Mouse (Mus musculus) CH12.LX (cell line): ENCODE measurements at regions not wholly inside any gene's neighbourhood (a gene's known extent, or its start where the extent isn't known, plus 50 kb on each side); places are given as distances from the start of the nearest gene placed in this dataset.

Source experiments
- DNase-seq: peaks from one replicate; pipeline ENCODE4 v3.0.0-alpha.2; 2013; ENCODE audit errors: extremely low read depth
- H3K27ac ChIP-seq: 2 replicates; pipeline ENCODE4 v1.5.1; 2012; ENCODE audit warnings: low read depth, mild to moderate bottlenecking, control low read depth, moderate library complexity; ENCODE audit not compliant: insufficient read depth
- H3K27me3 ChIP-seq: replicated peaks from 2 replicates; pipeline ENCODE3; 2012; ENCODE audit warnings: inconsistent platforms
- H3K36me3 ChIP-seq, 2 experiments: replicated peaks in 1 of 2; 2 replicates each; pipeline versions ENCODE3 to v1.6.1; 2012; ENCODE audit warnings: inconsistent platforms in 1 of 2, low read length in 1 of 2, mild to moderate bottlenecking in 1 of 2, mixed read lengths in 1 of 2, moderate library complexity in 1 of 2; ENCODE audit not compliant: control insufficient read depth in 1 of 2, insufficient read depth in 1 of 2
- H3K4me1 ChIP-seq, 2 experiments: 2 replicates each; pipeline ENCODE4 v1.6.1; 2012; ENCODE audit warnings: inconsistent platforms in 1 of 2, moderate library complexity in 1 of 2; ENCODE audit not compliant: insufficient read depth in 2 of 2, control insufficient read depth in 1 of 2
- H3K4me2 ChIP-seq: 2 replicates; pipeline ENCODE4 v1.6.1; 2012; ENCODE audit warnings: low read depth, mild to moderate bottlenecking, control low read depth; ENCODE audit not compliant: poor library complexity, insufficient read depth, severe bottlenecking
- H3K4me3 ChIP-seq, 3 experiments: fragments of 150-350 bp in 1 of 3; sonication (generic) in 1 of 3; replicated peaks in 1 of 3; 2 replicates each; pipeline versions ENCODE3 to v1.5.1; 2011 to 2012; ENCODE audit warnings: low read depth in 2 of 3, low read length in 2 of 3, mild to moderate bottlenecking in 2 of 3, moderate library complexity in 2 of 3, control low read depth in 1 of 3, improper control_type of control experiment in 1 of 3, inconsistent platforms in 1 of 3, mixed read lengths in 1 of 3; ENCODE audit not compliant: poor library complexity in 1 of 3
- H3K79me2 ChIP-seq: replicated peaks from 2 replicates; pipeline ENCODE4 v1.6.1; 2012; ENCODE audit warnings: mild to moderate bottlenecking, moderate library complexity; ENCODE audit not compliant: control insufficient read depth, poor library complexity, insufficient read depth, severe bottlenecking; ENCODE audit errors: extremely low read depth
- H3K9ac ChIP-seq: 2 replicates; pipeline ENCODE4 v1.6.1; 2012; ENCODE audit warnings: low read depth, mild to moderate bottlenecking, control low read depth, moderate library complexity; ENCODE audit not compliant: insufficient read depth
- H3K9me3 ChIP-seq: replicated peaks from 2 replicates; pipeline ENCODE3; 2012; ENCODE audit warnings: low read length, inconsistent platforms, mixed read lengths
- BHLHE40 ChIP-seq: IDR thresholded peaks from 2 replicates; pipeline ENCODE4 v1.6.1; 2011; ENCODE audit warnings: mild to moderate bottlenecking, low read depth, low read length, improper control_type of control experiment
- E2F4 ChIP-seq: IDR thresholded peaks from 2 replicates; pipeline ENCODE4 v1.6.1; 2011; ENCODE audit warnings: low read depth, low read length, improper control_type of control experiment; ENCODE audit not compliant: insufficient replicate concordance
- EP300 ChIP-seq: IDR thresholded peaks from 2 replicates; pipeline ENCODE4 v1.6.1; 2011; ENCODE audit warnings: low read length, improper control_type of control experiment
- GABPA ChIP-seq: IDR thresholded peaks from 2 replicates; pipeline ENCODE4 v1.6.1; 2012; ENCODE audit warnings: low read depth, low read length, improper control_type of control experiment, inconsistent platforms; ENCODE audit not compliant: insufficient replicate concordance
- HCFC1 ChIP-seq: IDR thresholded peaks from 2 replicates; pipeline ENCODE4 v1.6.1; 2012; ENCODE audit warnings: low read depth, mild to moderate bottlenecking, inconsistent platforms, low read length, improper control_type of control experiment
- JUND ChIP-seq: conservative IDR thresholded peaks from 2 replicates; pipeline ENCODE4 v1.6.1; 2011; ENCODE audit warnings: low read depth, low read length, improper control_type of control experiment
- KAT2A ChIP-seq: IDR thresholded peaks from 2 replicates; pipeline ENCODE4 v1.6.1; 2012; ENCODE audit warnings: low read length, improper control_type of control experiment, inconsistent platforms; ENCODE audit not compliant: insufficient replicate concordance
- MAFK ChIP-seq: IDR thresholded peaks from 2 replicates; pipeline ENCODE4 v1.6.1; 2011; ENCODE audit warnings: low read length, improper control_type of control experiment; ENCODE audit not compliant: insufficient replicate concordance
- MAZ ChIP-seq: IDR thresholded peaks from 2 replicates; pipeline ENCODE4 v1.6.1; 2012; ENCODE audit warnings: low read depth, mild to moderate bottlenecking, inconsistent platforms, low read length, improper control_type of control experiment, moderate library complexity
- MYC ChIP-seq: IDR thresholded peaks from 2 replicates; pipeline ENCODE4 v1.6.1; 2011; ENCODE audit warnings: low read depth, mild to moderate bottlenecking, improper control_type of control experiment, low read length
- NELFE ChIP-seq: IDR thresholded peaks from 2 replicates; pipeline ENCODE4 v1.6.1; 2011; ENCODE audit warnings: low read depth, low read length, improper control_type of control experiment
- NRF1 ChIP-seq: IDR thresholded peaks from 2 replicates; pipeline ENCODE4 v1.6.1; 2014; ENCODE audit warnings: low read depth, mild to moderate bottlenecking, inconsistent platforms, low read length, improper control_type of control experiment, moderate library complexity
- POLR2A ChIP-seq: IDR thresholded peaks from 2 replicates; pipeline ENCODE4 v1.6.1; 2011; ENCODE audit warnings: low read depth, mild to moderate bottlenecking, improper control_type of control experiment, low read length
- RAD21 ChIP-seq: IDR thresholded peaks from 2 replicates; pipeline ENCODE4 v1.6.1; 2011; ENCODE audit warnings: low read depth, mild to moderate bottlenecking, low read length, improper control_type of control experiment, moderate library complexity
- SIN3A ChIP-seq: IDR thresholded peaks from 2 replicates; pipeline ENCODE4 v1.6.1; 2012; ENCODE audit warnings: low read length, improper control_type of control experiment, inconsistent platforms
- SMC3 ChIP-seq: IDR thresholded peaks from 2 replicates; pipeline ENCODE4 v1.6.1; 2011; ENCODE audit warnings: low read depth, low read length, improper control_type of control experiment
- TCF12 ChIP-seq: IDR thresholded peaks from 2 replicates; pipeline ENCODE4 v1.6.1; 2014; ENCODE audit warnings: low read depth, mild to moderate bottlenecking, inconsistent platforms, low read length, improper control_type of control experiment
- UBTF ChIP-seq: IDR thresholded peaks from 2 replicates; pipeline ENCODE4 v1.6.1; 2012; ENCODE audit warnings: low read depth, mild to moderate bottlenecking, inconsistent platforms, low read length, improper control_type of control experiment, moderate library complexity
- USF1 ChIP-seq: IDR thresholded peaks from 2 replicates; pipeline ENCODE4 v1.6.1; 2014; ENCODE audit warnings: low read depth, mild to moderate bottlenecking, inconsistent platforms, low read length, improper control_type of control experiment
- ZC3H11A ChIP-seq: IDR thresholded peaks from 2 replicates; pipeline ENCODE4 v1.6.1; 2012; ENCODE audit warnings: low read depth, mild to moderate bottlenecking, inconsistent platforms, low read length, improper control_type of control experiment
- ZMIZ1 ChIP-seq: IDR thresholded peaks from 2 replicates; pipeline ENCODE4 v1.6.1; 2012; ENCODE audit warnings: low read depth, mild to moderate bottlenecking, inconsistent platforms, low read length, improper control_type of control experiment
- dilution Hi-C: fragments of 300-500 bp; cut with MboI; formaldehyde crosslinking; loops from 2 replicates; pipeline ENCODE4 v1.14.3; 2020; ENCODE audit warnings: low sequenced_read_pairs; ENCODE audit not compliant: extremely low pct_unique_long_range_greater_than_20kb, extremely low pct_ligation_motif_present
- in situ Hi-C: fragments of 300-500 bp; cut with MboI; formaldehyde crosslinking; loops from 3 replicates; pipeline ENCODE4 v1.14.3; 2019; ENCODE audit warnings: low sequenced_read_pairs, low pct_ligation_motif_present, low pct_unique_long_range_greater_than_20kb, mixed read lengths

DNA sequence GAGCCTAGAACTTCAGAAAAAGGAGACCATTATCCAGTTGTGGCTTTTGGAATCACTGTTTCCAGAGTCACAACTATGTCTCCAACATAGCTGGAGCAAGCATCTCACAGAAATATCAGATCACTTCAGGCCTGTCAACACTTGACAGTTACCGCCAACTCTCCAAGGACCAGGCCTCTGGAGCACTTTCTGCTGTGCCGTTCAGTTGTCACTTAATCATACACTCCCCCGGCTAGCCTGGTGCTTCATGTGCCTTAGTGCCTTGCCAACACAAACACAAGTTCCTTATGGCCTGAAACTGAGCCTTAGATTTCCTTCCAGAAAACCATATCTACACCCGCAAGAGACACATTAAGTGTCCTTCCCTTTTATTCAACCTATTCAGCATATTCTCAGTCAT is 421.8 kb downstream of the Meis1 start:
- dilution Hi-C loops, result no loop called here
- H3K79me2 ChIP-seq, result no peaks in the 10 kb centered on the region
- H3K4me2 ChIP-seq, result no peak overlapping the region
- H3K4me3 ChIP-seq, result no peak overlapping the region
- no peak overlapping the region for H3K27ac ChIP-seq
- H3K9ac ChIP-seq, result no peak overlapping the region
- no peak for TF ChIP-seq POLR2A
- TF ChIP-seq BHLHE40, result no peak
- TF ChIP-seq SIN3A, result no peak
- no peak for TF ChIP-seq TCF12
- TF ChIP-seq MAZ, result no peak
- TF ChIP-seq HCFC1, result no peak
- in situ Hi-C loops, result no loop called here
- H3K9me3 ChIP-seq, result no peaks in the 10 kb centered on the region
- H3K4me1 ChIP-seq, result no peaks in the 10 kb centered on the region
- DNase-seq, result no peak
- H3K36me3 ChIP-seq, result no peaks in the 10 kb centered on the region
- no peaks in the 10 kb centered on the region for H3K27me3 ChIP-seq

GRCm38 (mm10) chr11:18590487-18590886 is 428.3 kb downstream of the Meis1 start:
- dilution Hi-C loops (no loop called here), in situ Hi-C loops (no loop called here)
- TF ChIP-seq JUND (no peak), TCF12 (no peak), NELFE (no peak), UBTF (no peak), SMC3 (no peak), USF1 (no peak), ZMIZ1 (no peak)

DNA sequence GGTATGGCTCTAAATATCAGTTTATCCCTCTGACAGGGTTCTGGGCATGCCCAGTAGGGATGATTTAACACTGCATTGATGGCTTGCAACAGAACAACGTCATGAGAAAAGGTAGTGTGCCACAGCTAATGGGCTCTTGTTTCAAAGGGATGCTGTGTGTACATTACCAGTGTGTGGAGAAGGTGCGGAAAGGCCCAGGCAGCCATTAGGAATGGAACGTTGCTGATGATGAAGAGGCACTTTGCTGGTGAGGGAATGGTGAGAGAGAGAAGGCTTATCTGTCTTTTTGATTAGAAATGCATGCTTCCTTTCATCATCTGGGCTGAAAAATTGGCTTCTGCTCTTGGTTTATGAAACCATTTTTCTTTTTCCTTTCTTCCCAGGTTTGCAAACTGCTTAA is 432.3 kb downstream of the Meis1 start:
- no peaks in the 10 kb centered on the region for H3K27me3 ChIP-seq
- no peaks in the 10 kb centered on the region for H3K4me1 ChIP-seq
- H3K9me3 ChIP-seq, result no peaks in the 10 kb centered on the region
- dilution Hi-C loops, result no loop called here
- TF ChIP-seq ZMIZ1, result no peak
- TF ChIP-seq EP300, result no peak
- TF ChIP-seq RAD21, result no peak
- TF ChIP-seq E2F4, result no peak
- no peak for TF ChIP-seq MAZ
- TF ChIP-seq HCFC1, result no peak
- TF ChIP-seq ZC3H11A, result no peak
- TF ChIP-seq NRF1, result no peak
- no peak for TF ChIP-seq MYC
- TF ChIP-seq USF1, result no peak
- no peak for TF ChIP-seq MAFK
- no peak for TF ChIP-seq KAT2A
- no peak for TF ChIP-seq NELFE
- TF ChIP-seq GABPA, result no peak
- H3K27ac ChIP-seq, result no peak overlapping the region
- H3K79me2 ChIP-seq, result no peaks in the 10 kb centered on the region
- H3K4me3 ChIP-seq, result no peak overlapping the region
- no peaks in the 10 kb centered on the region for H3K36me3 ChIP-seq
- DNase-seq, result no peak
- H3K4me2 ChIP-seq, result no peak overlapping the region
- in situ Hi-C loops, result no loop called here
- H3K9ac ChIP-seq, result no peak overlapping the region

More at GRCm38 (mm10) chr11:18590487-18590886, 428.3 kb downstream of the Meis1 start:
- no peak for DNase-seq
- no peaks in the 10 kb centered on the region for H3K4me1 ChIP-seq
- no peak overlapping the region for H3K4me3 ChIP-seq
- no peak overlapping the region for H3K9ac ChIP-seq
- H3K9me3 ChIP-seq, result no peaks in the 10 kb centered on the region
- no peaks in the 10 kb centered on the region for H3K36me3 ChIP-seq
- no peak overlapping the region for H3K27ac ChIP-seq
- no peaks in the 10 kb centered on the region for H3K79me2 ChIP-seq
- no peaks in the 10 kb centered on the region for H3K27me3 ChIP-seq
- H3K4me2 ChIP-seq, result no peak overlapping the region
